Mouse (Mus musculus): ENCODE data around the gene A730049H05Rik. TPM values are rescaled to one million over a fixed set of nuclear protein-coding genes. Genes with fewer than 3 reads are reported as not detected.

A730049H05Rik gene
- polyA plus RNA-seq (2016; fragmentation: Nextera tagmentation; extraction: Ambion mirVana): 0.30 and 0.90 TPM in 2 replicates

GRCm38 (mm10) chr6:92816311-92816751 is at the start of gene A730049H05Rik:
Gene A730049H05Rik (plus strand): TSS chr6:92816478.
- H3K27me3 ChIP-seq (ENCODE audit: insufficient read depth, poor library complexity, severe bottlenecking): peaks cover 35% of the 10 kb centered on the region
- peak; percentile 24 for DNase-seq (ENCODE audit: low spot score)
- peaks cover 37% of the 10 kb centered on the region for H3K4me1 ChIP-seq (replicated peaks)
- 9% methylated on average over 8 of the region's 8 CpGs for WGBS
- no peaks in the 10 kb centered on the region for H3K36me3 ChIP-seq
- 0 out of 2 replicates have a peak within 1 kb of the TSS, but pooled peaks have one; percentile 62 for H3K27ac ChIP-seq
- H3K4me3 ChIP-seq: peak within 1 kb of the TSS; percentile 20; the same call in 1 of the 2 replicates
- no peaks in the 10 kb centered on the region for H3K9me3 ChIP-seq

GRCm38 (mm10) chr6:92776356-92776755 is 39.9 kb upstream of the A730049H05Rik start:
- Histone ChIP-seq H3K4me1 (replicated peaks) (peaks cover 8% of the 10 kb centered on the region), H3K27me3 (ENCODE audit: insufficient read depth, poor library complexity, severe bottlenecking) (no peaks in the 10 kb centered on the region), H3K36me3 (no peaks in the 10 kb centered on the region), H3K9me3 (no peaks in the 10 kb centered on the region), H3K27ac (no peak overlapping the region), H3K4me3 (no peak overlapping the region)
- DNase-seq (ENCODE audit: low spot score): peak; percentile 23
- 33% methylated on average over 2 of the region's 2 CpGs for WGBS

GRCm38 (mm10) chr6:92779140-92779934 is 36.9 kb upstream of the A730049H05Rik start:
- no peaks in the 10 kb centered on the region for H3K9me3 ChIP-seq
- H3K36me3 ChIP-seq: no peaks in the 10 kb centered on the region
- H3K27me3 ChIP-seq (ENCODE audit: insufficient read depth, poor library complexity, severe bottlenecking): peaks cover 2% of the 10 kb centered on the region; the same call in 1 of the 2 replicates
- H3K27ac ChIP-seq: no peak overlapping the region
- H3K4me1 ChIP-seq (replicated peaks): peaks cover 8% of the 10 kb centered on the region
- no peak overlapping the region for H3K4me3 ChIP-seq
- WGBS: 76% methylated on average over 11 of the region's 11 CpGs
- no peak for DNase-seq (ENCODE audit: low spot score)

DNA sequence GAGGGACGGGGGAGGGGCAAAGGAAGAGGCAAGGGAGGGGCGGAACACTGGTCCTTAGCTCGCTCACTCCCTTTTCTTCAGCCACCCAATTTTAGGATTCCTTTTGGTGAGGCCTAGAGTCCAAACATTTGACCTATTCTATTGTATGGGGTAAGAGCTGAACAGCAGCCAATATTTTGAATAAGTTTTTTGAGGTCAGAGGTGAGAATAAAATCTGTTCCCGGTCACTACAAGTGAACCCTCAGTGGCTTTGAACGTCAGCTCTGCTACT is 36.4 kb upstream of the A730049H05Rik start:
- Histone ChIP-seq H3K9me3 (no peaks in the 10 kb centered on the region), H3K27me3 (ENCODE audit: insufficient read depth, poor library complexity, severe bottlenecking) (peaks cover 4% of the 10 kb centered on the region; the same call in 1 of the 2 replicates), H3K4me1 (replicated peaks) (peaks cover 8% of the 10 kb centered on the region), H3K27ac (no peak overlapping the region), H3K36me3 (no peaks in the 10 kb centered on the region), H3K4me3 (no peak overlapping the region)
- WGBS: 42% methylated on average over 5 of the region's 5 CpGs
- DNase-seq (ENCODE audit: low spot score): no peak

GRCm38 (mm10) chr6:92781446-92781845 is 34.8 kb upstream of the A730049H05Rik start:
- WGBS: 90% methylated on average over 6 of the region's 6 CpGs
- no peaks in the 10 kb centered on the region for H3K9me3 ChIP-seq
- H3K36me3 ChIP-seq: no peaks in the 10 kb centered on the region
- H3K4me1 ChIP-seq (replicated peaks): peaks cover 10% of the 10 kb centered on the region
- no peak overlapping the region for H3K4me3 ChIP-seq
- H3K27ac ChIP-seq: no peak overlapping the region
- no peak for DNase-seq (ENCODE audit: low spot score)
- H3K27me3 ChIP-seq (ENCODE audit: insufficient read depth, poor library complexity, severe bottlenecking): peaks cover 18% of the 10 kb centered on the region

GRCm38 (mm10) chr6:92784782-92785181 is 31.5 kb upstream of the A730049H05Rik start:
- Histone ChIP-seq H3K9me3 (no peaks in the 10 kb centered on the region), H3K4me1 (replicated peaks) (peaks cover 14% of the 10 kb centered on the region), H3K36me3 (no peaks in the 10 kb centered on the region), H3K4me3 (no peak overlapping the region), H3K27me3 (ENCODE audit: insufficient read depth, poor library complexity, severe bottlenecking) (peaks cover 22% of the 10 kb centered on the region), H3K27ac (no peak overlapping the region)
- DNase-seq (ENCODE audit: low spot score): peak; percentile 62
- WGBS: 19% methylated on average over 7 of the region's 7 CpGs

- Histone ChIP-seq H3K4me1 (replicated peaks) (peaks cover 13% of the 10 kb centered on the region), H3K27ac (peak overlapping the region; percentile 50; the same call in 1 of the 2 replicates), H3K27me3 (ENCODE audit: insufficient read depth, poor library complexity, severe bottlenecking) (peaks cover 22% of the 10 kb centered on the region), H3K36me3 (no peaks in the 10 kb centered on the region), H3K4me3 (peak overlapping the region; percentile 48), H3K9me3 (no peaks in the 10 kb centered on the region)
- peak; percentile 23 for DNase-seq (ENCODE audit: low spot score)
- 4% methylated on average over 20 of the region's 20 CpGs for WGBS
These were observed 29.4 kb upstream of the A730049H05Rik start for GRCm38 (mm10) chr6:92786701-92787375.

DNA sequence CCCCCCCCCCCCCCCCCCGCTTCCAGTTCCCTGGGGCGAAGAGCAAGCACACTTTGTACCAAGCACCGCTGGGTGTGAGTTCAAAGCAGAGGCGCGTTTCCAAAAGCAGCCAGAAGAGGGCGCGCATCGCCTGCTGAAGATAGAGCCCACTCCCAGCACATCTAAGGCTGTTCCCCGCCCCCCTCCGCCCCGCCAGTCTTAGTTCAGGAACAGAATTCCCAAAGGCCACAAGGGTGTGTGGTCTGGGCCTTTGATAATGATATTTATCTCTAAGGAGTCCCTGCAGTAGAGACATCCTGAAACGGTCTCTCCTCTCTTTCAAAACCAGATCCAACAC is 28.9 kb upstream of the A730049H05Rik start:
- Histone ChIP-seq H3K9me3 (no peaks in the 10 kb centered on the region), H3K4me3 (peak overlapping the region; percentile 48), H3K27ac (peak overlapping the region; percentile 50; the same call in 1 of the 2 replicates), H3K27me3 (ENCODE audit: insufficient read depth, poor library complexity, severe bottlenecking) (peaks cover 22% of the 10 kb centered on the region), H3K4me1 (replicated peaks) (peaks cover 13% of the 10 kb centered on the region), H3K36me3 (no peaks in the 10 kb centered on the region)
- WGBS: 0% methylated on average over 12 of the region's 12 CpGs
- peak; percentile 95 for DNase-seq (ENCODE audit: low spot score)

GRCm38 (mm10) chr6:92793804-92794203 is 22.5 kb upstream of the A730049H05Rik start:
- Histone ChIP-seq H3K27ac (no peak overlapping the region), H3K36me3 (peaks cover 5% of the 10 kb centered on the region; the same call in 1 of the 2 replicates), H3K4me1 (replicated peaks) (no peaks in the 10 kb centered on the region), H3K27me3 (ENCODE audit: insufficient read depth, poor library complexity, severe bottlenecking) (no peaks in the 10 kb centered on the region), H3K9me3 (no peaks in the 10 kb centered on the region), H3K4me3 (no peak overlapping the region)
- 85% methylated on average over 6 of the region's 6 CpGs for WGBS
- DNase-seq (ENCODE audit: low spot score): no peak

DNA sequence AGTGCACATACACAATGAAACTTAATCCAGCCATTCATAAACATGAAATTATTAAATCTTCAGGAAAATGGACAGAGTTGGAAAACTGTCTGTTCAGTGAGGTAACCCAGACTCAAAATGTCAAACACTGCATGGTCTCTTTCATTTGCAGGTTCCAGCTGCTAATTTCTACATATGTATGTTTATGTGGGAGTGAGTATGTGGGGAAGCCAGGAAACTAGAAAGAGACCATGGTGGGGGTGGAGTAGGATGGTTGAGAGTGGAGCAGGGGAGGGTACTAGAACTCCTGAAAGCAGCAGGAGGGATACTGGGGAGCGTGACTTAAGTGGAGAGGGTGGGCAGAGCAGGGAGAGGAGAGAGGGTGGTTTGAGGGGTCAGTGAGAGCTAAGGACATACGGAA is 14.8 kb upstream of the A730049H05Rik start:
- H3K36me3 ChIP-seq: no peaks in the 10 kb centered on the region
- no peak for DNase-seq (ENCODE audit: low spot score)
- no peak overlapping the region for H3K27ac ChIP-seq
- H3K4me3 ChIP-seq: no peak overlapping the region
- no peaks in the 10 kb centered on the region for H3K9me3 ChIP-seq
- H3K4me1 ChIP-seq (replicated peaks): 0 out of 2 replicates have a peak, but pooled peaks cover 4% of the 10 kb centered on the region
- no peaks in the 10 kb centered on the region for H3K27me3 ChIP-seq (ENCODE audit: insufficient read depth, poor library complexity, severe bottlenecking)
- 87% methylated on average over 2 of the region's 2 CpGs for WGBS

GRCm38 (mm10) chr6:92802421-92802820 is 13.9 kb upstream of the A730049H05Rik start:
- Histone ChIP-seq H3K27me3 (ENCODE audit: insufficient read depth, poor library complexity, severe bottlenecking) (no peaks in the 10 kb centered on the region), H3K36me3 (no peaks in the 10 kb centered on the region), H3K9me3 (no peaks in the 10 kb centered on the region), H3K27ac (no peak overlapping the region), H3K4me3 (no peak overlapping the region), H3K4me1 (replicated peaks) (0 out of 2 replicates have a peak, but pooled peaks cover 4% of the 10 kb centered on the region)
- no peak for DNase-seq (ENCODE audit: low spot score)
- WGBS: 94% methylated on average over 11 of the region's 11 CpGs

DNA sequence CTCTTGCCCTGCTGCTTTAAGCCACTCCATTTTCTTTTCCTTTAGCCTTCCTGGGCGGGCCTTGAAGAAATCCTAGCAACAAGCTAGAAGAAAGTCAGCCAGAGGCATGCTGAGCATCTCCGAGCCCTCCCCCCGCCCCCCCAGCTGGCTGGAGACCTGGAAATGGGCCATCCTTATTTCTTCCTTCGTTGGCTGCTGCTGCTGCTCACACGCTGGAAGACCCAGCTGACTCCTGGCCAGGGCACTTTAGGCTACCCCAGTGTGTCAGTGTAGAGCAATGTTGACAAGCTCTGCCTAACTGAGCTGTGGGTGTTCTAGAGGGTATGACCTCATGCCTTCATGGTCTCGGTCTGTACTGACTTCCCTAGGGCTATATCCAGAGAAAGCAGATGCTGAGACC is 13.1 kb upstream of the A730049H05Rik start:
- no peak for DNase-seq (ENCODE audit: low spot score)
- 58% methylated on average over 6 of the region's 6 CpGs for WGBS
- no peaks in the 10 kb centered on the region for H3K27me3 ChIP-seq (ENCODE audit: insufficient read depth, poor library complexity, severe bottlenecking)
- no peaks in the 10 kb centered on the region for H3K9me3 ChIP-seq
- no peak overlapping the region for H3K27ac ChIP-seq
- H3K4me1 ChIP-seq (replicated peaks): 0 out of 2 replicates have a peak, but pooled peaks cover 4% of the 10 kb centered on the region
- H3K4me3 ChIP-seq: no peak overlapping the region
- H3K36me3 ChIP-seq: no peaks in the 10 kb centered on the region
